Mouse (Mus musculus): ENCODE data around the gene Sema3d. TPM values are rescaled to one million over a fixed set of nuclear protein-coding genes. Genes with fewer than 3 reads are reported as not detected.

Sema3d gene
- polyA plus RNA-seq, 1 experiment, result 0.19 TPM

DNA sequence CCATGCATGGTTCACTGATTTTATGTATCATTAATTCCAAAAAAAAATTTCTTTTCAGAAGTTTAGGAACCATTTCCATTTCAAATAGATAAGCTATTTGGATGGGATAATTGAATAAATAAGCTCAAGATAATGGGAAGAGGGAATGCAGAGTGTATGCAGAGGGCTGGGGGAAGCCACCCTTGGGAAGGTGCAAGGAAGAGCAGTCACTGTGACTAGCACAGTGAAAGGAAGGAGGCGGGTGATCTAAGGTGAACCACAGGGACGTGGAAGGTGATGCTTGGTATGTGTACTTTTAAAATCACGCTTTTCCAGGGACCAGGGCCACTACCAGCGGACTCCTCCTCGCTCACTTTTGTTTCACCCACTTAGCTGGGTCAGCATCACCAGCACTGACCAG is 115.9 kb downstream of the Sema3d start:
- TF ChIP-seq CTCF (IDR thresholded peaks at IDR 0.05; ENCODE audit: extremely low read depth, insufficient read length, insufficient replicate concordance, low read depth, low read length) (no peak), POLR2A (IDR thresholded peaks at IDR 0.05; ENCODE audit: low read depth, low read length) (no peak)
- H3K36me3 ChIP-seq (ENCODE audit: control insufficient read depth, insufficient read depth, low read length), result no peaks in the 10 kb centered on the region
- H3K4me1 ChIP-seq (ENCODE audit: control insufficient read depth, insufficient read depth, insufficient read length, low read length), result no peaks in the 10 kb centered on the region
- no peak overlapping the region for H3K27ac ChIP-seq (ENCODE audit: insufficient read depth, low read depth, low read length)
- no peak overlapping the region for H3K4me3 ChIP-seq (ENCODE audit: low read depth, low read length)
- H3K27me3 ChIP-seq (ENCODE audit: control insufficient read depth, insufficient read depth, low read length), result no peaks in the 10 kb centered on the region
- 85% methylated on average over 5 of the region's 5 CpGs for WGBS

DNA sequence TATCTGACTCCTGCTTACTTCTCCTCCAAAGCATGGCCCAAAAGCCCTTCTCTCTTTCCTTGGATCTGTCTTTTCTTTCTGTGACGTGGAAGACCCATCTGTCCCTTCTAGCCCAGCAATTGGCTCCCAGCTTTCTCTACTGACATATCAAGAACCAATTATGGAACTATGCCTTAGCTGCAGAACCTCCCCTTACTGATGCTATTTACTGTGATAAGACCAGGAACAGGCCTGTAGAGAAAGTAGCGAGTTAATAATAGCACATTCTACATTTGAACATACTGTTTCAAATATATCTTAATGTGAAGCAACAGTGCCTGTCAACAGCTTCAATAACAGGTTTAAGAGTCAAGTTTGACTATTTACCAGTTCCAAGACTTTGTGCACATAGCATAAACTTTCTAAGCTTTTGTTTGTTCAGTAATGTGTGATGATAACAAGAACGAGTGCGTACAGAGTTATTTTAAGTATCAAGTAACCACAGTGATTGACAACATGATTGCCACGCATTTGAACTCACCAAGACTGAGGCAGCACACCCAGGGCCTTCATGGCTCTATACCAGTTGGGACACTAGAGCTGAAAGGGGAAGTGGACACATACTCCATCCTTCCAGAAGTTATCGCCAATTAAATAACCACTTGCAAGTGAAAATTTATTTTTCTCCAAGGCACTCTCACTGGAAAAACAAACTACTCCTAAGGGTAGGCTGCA is 116.8 kb downstream of the Sema3d start:
- Histone ChIP-seq H3K27me3 (ENCODE audit: control insufficient read depth, insufficient read depth, low read length) (no peaks in the 10 kb centered on the region), H3K27ac (ENCODE audit: insufficient read depth, low read depth, low read length) (no peak overlapping the region), H3K4me1 (ENCODE audit: control insufficient read depth, insufficient read depth, insufficient read length, low read length) (no peaks in the 10 kb centered on the region), H3K36me3 (ENCODE audit: control insufficient read depth, insufficient read depth, low read length) (no peaks in the 10 kb centered on the region), H3K4me3 (ENCODE audit: low read depth, low read length) (no peak overlapping the region)
- 68% methylated on average over 6 of the region's 6 CpGs for WGBS
- TF ChIP-seq POLR2A (IDR thresholded peaks at IDR 0.05; ENCODE audit: low read depth, low read length) (no peak), CTCF (IDR thresholded peaks at IDR 0.05; ENCODE audit: extremely low read depth, insufficient read length, insufficient replicate concordance, low read depth, low read length) (no peak)

DNA sequence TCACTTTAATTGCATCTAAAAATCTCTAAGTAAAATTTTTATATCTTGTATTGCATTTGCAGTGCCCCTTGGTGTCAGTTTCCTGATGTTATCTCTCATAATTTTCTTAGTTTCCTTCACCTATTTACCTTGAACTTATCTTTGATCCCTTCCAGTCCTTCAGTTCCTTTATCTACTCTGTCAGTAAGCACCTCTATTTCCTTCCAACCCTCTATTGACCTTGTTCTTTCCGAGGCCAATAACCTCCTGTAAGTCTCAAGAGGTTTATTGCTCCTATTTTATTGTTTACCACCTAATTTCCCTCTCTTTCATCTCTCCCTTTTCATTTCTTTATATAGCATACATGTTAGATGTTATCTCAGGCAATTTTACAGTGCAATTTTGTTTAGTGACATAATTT is 129.3 kb downstream of the Sema3d start:
- H3K4me3 ChIP-seq (ENCODE audit: low read depth, low read length), result no peak overlapping the region
- no peaks in the 10 kb centered on the region for H3K27me3 ChIP-seq (ENCODE audit: control insufficient read depth, insufficient read depth, low read length)
- H3K4me1 ChIP-seq (ENCODE audit: control insufficient read depth, insufficient read depth, insufficient read length, low read length), result no peaks in the 10 kb centered on the region
- H3K36me3 ChIP-seq (ENCODE audit: control insufficient read depth, insufficient read depth, low read length), result no peaks in the 10 kb centered on the region
- H3K27ac ChIP-seq (ENCODE audit: insufficient read depth, low read depth, low read length), result no peak overlapping the region
- 9% methylated on average over 1 of the region's 1 CpGs for WGBS
- TF ChIP-seq POLR2A (IDR thresholded peaks at IDR 0.05; ENCODE audit: low read depth, low read length) (no peak), CTCF (IDR thresholded peaks at IDR 0.05; ENCODE audit: extremely low read depth, insufficient read length, insufficient replicate concordance, low read depth, low read length) (no peak)

DNA sequence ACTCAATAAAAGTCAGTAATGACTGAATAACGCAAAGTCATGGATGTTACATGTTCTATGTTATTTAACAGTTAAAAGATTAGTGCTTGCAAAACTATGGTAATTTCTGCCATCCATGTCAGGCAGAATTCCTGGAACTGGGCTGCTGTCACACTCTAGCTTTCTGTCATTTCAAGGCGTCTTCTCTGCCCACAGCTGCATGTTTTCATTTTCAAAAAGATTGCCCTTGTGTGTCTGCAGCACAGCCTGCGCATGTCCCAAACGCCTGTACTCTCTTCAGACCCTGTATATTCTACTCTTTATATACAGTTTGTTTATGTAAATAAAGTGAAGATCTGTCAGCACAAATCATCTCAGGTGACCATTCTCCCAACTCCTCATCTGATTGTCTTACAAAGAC is 132.1 kb downstream of the Sema3d start:
- WGBS, result 76% methylated on average over 4 of the region's 4 CpGs
- Histone ChIP-seq H3K4me3 (ENCODE audit: low read depth, low read length) (no peak overlapping the region), H3K36me3 (ENCODE audit: control insufficient read depth, insufficient read depth, low read length) (no peaks in the 10 kb centered on the region), H3K27ac (ENCODE audit: insufficient read depth, low read depth, low read length) (no peak overlapping the region), H3K27me3 (ENCODE audit: control insufficient read depth, insufficient read depth, low read length) (no peaks in the 10 kb centered on the region), H3K4me1 (ENCODE audit: control insufficient read depth, insufficient read depth, insufficient read length, low read length) (no peaks in the 10 kb centered on the region)
- no peak for TF ChIP-seq CTCF (IDR thresholded peaks at IDR 0.05; ENCODE audit: extremely low read depth, insufficient read length, insufficient replicate concordance, low read depth, low read length)
- TF ChIP-seq POLR2A (IDR thresholded peaks at IDR 0.05; ENCODE audit: low read depth, low read length), result no peak

DNA sequence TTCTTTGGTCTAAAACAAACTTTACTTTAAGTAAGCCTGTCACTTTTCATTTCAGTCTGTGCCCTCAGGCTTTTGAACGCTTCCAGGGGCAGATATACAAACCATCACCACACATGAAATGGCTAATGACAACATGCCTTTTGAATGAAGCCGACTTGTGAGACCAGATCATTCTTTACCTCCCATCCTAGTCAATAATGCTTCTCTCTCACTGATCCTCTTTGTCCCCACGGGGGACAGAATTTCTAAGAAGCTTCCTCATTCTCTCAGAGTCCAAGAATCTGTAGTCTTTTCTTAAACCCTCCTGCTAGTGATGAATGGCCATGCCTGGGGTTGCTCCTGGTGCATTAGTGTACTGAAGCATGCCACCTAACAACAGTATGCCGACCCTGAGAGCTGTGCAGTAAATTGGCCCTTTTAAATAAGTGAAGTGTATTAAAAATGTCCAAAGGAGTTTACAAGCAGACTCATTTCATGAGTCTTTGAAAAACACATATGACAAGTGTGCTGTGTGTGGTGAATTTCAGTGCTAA is 142.1 kb downstream of the Sema3d start:
- Histone ChIP-seq H3K4me3 (ENCODE audit: low read depth, low read length) (no peak overlapping the region), H3K27ac (ENCODE audit: insufficient read depth, low read depth, low read length) (no peak overlapping the region), H3K4me1 (ENCODE audit: control insufficient read depth, insufficient read depth, insufficient read length, low read length) (no peaks in the 10 kb centered on the region), H3K27me3 (ENCODE audit: control insufficient read depth, insufficient read depth, low read length) (no peaks in the 10 kb centered on the region), H3K36me3 (ENCODE audit: control insufficient read depth, insufficient read depth, low read length) (no peaks in the 10 kb centered on the region)
- WGBS, result 35% methylated on average over 4 of the region's 4 CpGs
- TF ChIP-seq POLR2A (IDR thresholded peaks at IDR 0.05; ENCODE audit: low read depth, low read length), result no peak

DNA sequence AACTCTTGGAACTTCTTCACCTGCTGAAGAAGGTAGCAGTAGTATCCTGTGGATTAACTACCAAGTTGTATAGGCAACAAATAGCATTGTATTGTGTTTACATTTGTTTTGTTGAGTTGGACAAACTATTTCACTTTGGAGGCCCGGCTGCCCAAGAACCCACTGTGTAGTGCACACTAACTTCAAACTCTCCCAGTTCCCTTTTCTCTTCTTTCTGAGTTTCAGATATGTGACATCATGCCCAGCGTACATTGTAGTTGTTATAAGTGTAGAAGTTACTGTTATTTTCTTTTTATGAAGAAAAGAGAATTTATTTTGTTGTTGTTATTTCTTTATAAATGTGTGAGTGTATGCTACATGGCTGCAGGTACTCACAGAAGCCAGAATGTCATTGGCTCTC is 145.4 kb downstream of the Sema3d start:
- no peak overlapping the region for H3K4me3 ChIP-seq (ENCODE audit: low read depth, low read length)
- no peaks in the 10 kb centered on the region for H3K27me3 ChIP-seq (ENCODE audit: control insufficient read depth, insufficient read depth, low read length)
- H3K4me1 ChIP-seq (ENCODE audit: control insufficient read depth, insufficient read depth, insufficient read length, low read length), result no peaks in the 10 kb centered on the region
- H3K27ac ChIP-seq (ENCODE audit: insufficient read depth, low read depth, low read length), result no peak overlapping the region
- 81% methylated on average over 2 of the region's 2 CpGs for WGBS
- TF ChIP-seq CTCF (IDR thresholded peaks at IDR 0.05; ENCODE audit: extremely low read depth, insufficient read length, insufficient replicate concordance, low read depth, low read length), result no peak
- TF ChIP-seq POLR2A (IDR thresholded peaks at IDR 0.05; ENCODE audit: low read depth, low read length), result no peak
- no peaks in the 10 kb centered on the region for H3K36me3 ChIP-seq (ENCODE audit: control insufficient read depth, insufficient read depth, low read length)

DNA sequence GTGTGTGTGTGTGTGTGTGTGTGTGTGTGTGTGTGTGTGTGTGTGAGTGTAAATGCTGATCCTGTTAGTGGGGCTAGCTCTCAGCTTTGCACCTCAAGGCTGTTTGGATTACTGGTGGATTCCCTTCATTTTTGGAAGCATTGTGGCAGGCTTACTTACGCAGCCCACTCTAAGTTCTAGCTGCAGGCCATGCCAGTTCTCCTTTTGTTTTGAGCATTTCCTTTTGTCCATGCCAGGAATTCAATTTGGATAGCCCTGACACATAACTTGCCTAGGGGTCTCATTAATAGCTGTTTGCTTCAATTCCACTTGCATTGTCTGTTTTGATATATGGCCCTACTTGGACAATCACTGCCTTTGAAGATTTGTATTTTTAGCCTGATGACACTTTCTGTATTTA is 146.6 kb downstream of the Sema3d start:
- WGBS, result 71% methylated on average over 1 of the region's 1 CpGs
- Histone ChIP-seq H3K4me3 (ENCODE audit: low read depth, low read length) (no peak overlapping the region), H3K27ac (ENCODE audit: insufficient read depth, low read depth, low read length) (no peak overlapping the region), H3K4me1 (ENCODE audit: control insufficient read depth, insufficient read depth, insufficient read length, low read length) (no peaks in the 10 kb centered on the region), H3K27me3 (ENCODE audit: control insufficient read depth, insufficient read depth, low read length) (no peaks in the 10 kb centered on the region), H3K36me3 (ENCODE audit: control insufficient read depth, insufficient read depth, low read length) (no peaks in the 10 kb centered on the region)
- TF ChIP-seq CTCF (IDR thresholded peaks at IDR 0.05; ENCODE audit: extremely low read depth, insufficient read length, insufficient replicate concordance, low read depth, low read length), result no peak
- no peak for TF ChIP-seq POLR2A (IDR thresholded peaks at IDR 0.05; ENCODE audit: low read depth, low read length)

All from small intestine, adult 2 months (tissue).